Mouse (Mus musculus) kidney, postnatal 0 days (tissue): ENCODE measurements at regions not wholly inside any gene's neighbourhood (a gene's known extent, or its start where the extent isn't known, plus 50 kb on each side); places are given as distances from the start of the nearest gene placed in this dataset.

Experiments used
- ATAC-seq: fragments of 200-750 bp; cut with Nextera tagmentation; replicated peaks from 2 replicates; pipeline ENCODE4 v1.8.0; 2017; ENCODE audit warnings: low read depth, moderate number of reproducible peaks, moderate TSS enrichment, moderate library complexity; ENCODE audit not compliant: low FRiP score
- DNase-seq: peaks from one replicate; pipeline ENCODE4 v3.0.0-alpha.2; 2016; ENCODE audit warnings: low spot score
- H3K27ac ChIP-seq: fragments of 300-500 bp; sonication (generic); 2 replicates; pipeline ENCODE4 v1.5.1; 2014; ENCODE audit warnings: mild to moderate bottlenecking
- H3K27me3 ChIP-seq: fragments of 300-500 bp; sonication (generic); 2 replicates; pipeline ENCODE4 v1.6.1; 2014; ENCODE audit warnings: low read length, mixed read lengths; ENCODE audit not compliant: insufficient read depth
- H3K36me3 ChIP-seq: fragments of 300-500 bp; sonication (generic); 2 replicates; pipeline ENCODE4 v1.6.1; 2014; ENCODE audit warnings: low read length, mixed read lengths; ENCODE audit not compliant: insufficient read depth
- H3K4me1 ChIP-seq: fragments of 300-500 bp; sonication (generic); replicated peaks from 2 replicates; pipeline ENCODE4 v1.6.1; 2014; ENCODE audit warnings: antibody characterized with exemption, low read length, mixed read lengths; ENCODE audit not compliant: insufficient read depth
- H3K4me2 ChIP-seq: fragments of 300-500 bp; sonication (generic); 2 replicates; pipeline ENCODE4 v1.6.1; 2014; ENCODE audit warnings: mild to moderate bottlenecking, low read length, moderate library complexity, mixed read lengths
- H3K4me3 ChIP-seq: fragments of 300-500 bp; sonication (generic); replicated peaks from 2 replicates; pipeline ENCODE4 v1.5.1; 2014; ENCODE audit warnings: low read depth, low read length
- H3K9ac ChIP-seq: fragments of 300-500 bp; sonication (generic); 2 replicates; pipeline ENCODE4 v1.6.1; 2014; ENCODE audit warnings: low read depth, low read length
- H3K9me3 ChIP-seq: fragments of 300-500 bp; sonication (generic); replicated peaks from 2 replicates; pipeline ENCODE4 v1.6.1; 2016; ENCODE audit warnings: low read length, inconsistent platforms, mixed read lengths
- CTCF ChIP-seq: IDR thresholded peaks from 2 replicates; pipeline ENCODE4 v1.5.1; 2016; ENCODE audit warnings: antibody characterized with exemption, low read depth, mild to moderate bottlenecking, moderate library complexity
- WGBS: fragments of 180-500 bp; shearing (Covaris S2); extraction: QIAGEN DNeasy Blood & Tissue Kit; methylation state at CpG from one replicate; pipeline ENCODE4 v1.1.7; 2014; 5-methylcytosine and 5-hydroxymethylcytosine counted together

GRCm38 (mm10) chr5:75804340-75804739 lies 173.9 kb downstream of the Kdr start:
- DNase-seq (no peak), ATAC-seq (no peak)
- Histone ChIP-seq H3K36me3 (no peaks in the 10 kb centered on the region), H3K4me2 (no peak overlapping the region), H3K4me1 (no peaks in the 10 kb centered on the region), H3K9me3 (no peaks in the 10 kb centered on the region), H3K27me3 (no peaks in the 10 kb centered on the region), H3K9ac (no peak overlapping the region), H3K27ac (no peak overlapping the region), H3K4me3 (no peak overlapping the region)
- no peak for TF ChIP-seq CTCF
- WGBS = 100% methylated on average over 2 of the region's 2 CpGs

DNA sequence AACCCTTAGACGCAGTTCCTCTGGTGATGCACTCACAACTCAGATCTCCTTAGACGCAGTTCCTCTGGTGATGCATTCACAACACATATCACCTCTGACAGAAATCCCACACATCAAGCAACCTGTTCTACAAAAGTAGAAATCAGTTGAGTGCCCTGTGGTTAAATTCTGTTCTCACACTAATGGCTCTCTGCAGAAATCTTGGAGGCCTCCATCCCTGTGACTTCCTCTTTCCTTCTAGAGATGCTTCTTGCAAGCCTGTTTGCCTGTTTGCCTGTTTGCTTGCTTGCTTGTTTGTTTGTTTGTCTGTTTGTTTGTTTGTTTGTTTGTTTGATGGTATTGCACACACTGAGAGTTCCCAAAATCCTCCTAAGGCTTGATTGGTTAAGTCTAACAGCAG lies 175.2 kb downstream of the Kdr start:
- Histone ChIP-seq H3K27me3 (no peaks in the 10 kb centered on the region), H3K27ac (no peak overlapping the region), H3K9ac (no peak overlapping the region), H3K4me3 (no peak overlapping the region), H3K36me3 (no peaks in the 10 kb centered on the region), H3K4me2 (no peak overlapping the region), H3K9me3 (no peaks in the 10 kb centered on the region), H3K4me1 (no peaks in the 10 kb centered on the region)
- no peak for TF ChIP-seq CTCF
- no peak for ATAC-seq
- 96% methylated on average over 2 of the region's 2 CpGs for whole genome bisulfite sequencing
- no peak for DNase-seq

DNA sequence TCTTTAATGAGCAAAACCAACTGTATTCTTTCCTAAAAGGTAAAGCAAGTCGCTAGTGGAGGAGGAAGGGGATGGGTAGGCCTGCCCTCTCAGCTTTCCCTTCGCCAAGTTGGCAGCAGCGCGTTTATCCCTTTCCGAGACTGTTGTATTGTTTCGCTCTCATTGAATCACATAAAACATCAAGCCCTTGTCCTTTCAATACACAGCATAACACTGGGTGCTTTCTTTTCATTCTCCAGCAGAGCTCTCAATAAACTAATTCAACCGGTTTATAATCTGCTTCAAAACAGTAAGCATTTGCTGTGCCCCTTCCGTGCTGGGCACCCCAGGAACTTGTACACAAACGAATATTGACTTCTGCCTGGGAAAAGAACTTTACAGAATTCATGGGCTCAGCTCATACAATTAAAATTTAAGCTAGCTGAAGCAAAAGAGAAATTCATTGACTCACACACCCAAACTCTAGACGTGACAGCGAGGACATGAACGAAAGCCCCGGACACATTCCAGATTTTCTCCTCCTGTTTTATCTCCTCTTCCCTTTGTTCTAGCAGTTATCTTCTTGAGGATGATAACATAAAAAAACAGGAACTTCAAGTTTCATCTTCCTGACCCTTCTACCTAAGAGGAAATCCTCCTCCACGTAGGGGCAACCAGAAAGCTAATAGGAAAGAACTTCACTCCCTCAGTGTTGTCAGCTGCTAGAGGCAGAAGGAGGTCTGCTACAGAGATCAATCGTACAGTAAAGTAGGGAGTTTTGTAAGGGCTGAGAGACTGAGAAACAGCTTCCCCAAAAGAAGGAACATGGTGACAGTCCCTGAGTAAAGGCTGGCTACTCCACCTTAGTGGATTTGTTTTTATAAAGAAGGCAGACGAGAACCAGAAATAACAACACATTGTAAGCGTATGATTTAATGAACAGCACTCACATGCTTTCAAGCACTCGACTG lies 177.9 kb downstream of the Kdr start:
- Histone ChIP-seq H3K4me2 (no peak overlapping the region), H3K9me3 (no peaks in the 10 kb centered on the region), H3K36me3 (no peaks in the 10 kb centered on the region), H3K4me3 (no peak overlapping the region), H3K27me3 (no peaks in the 10 kb centered on the region), H3K27ac (no peak overlapping the region), H3K4me1 (no peaks in the 10 kb centered on the region), H3K9ac (no peak overlapping the region)
- 66% methylated on average over 18 of the region's 18 CpGs for WGBS
- TF ChIP-seq CTCF = no peak
- no peak for DNase-seq
- no peak for ATAC-seq

- WGBS = 74% methylated on average over 4 of the region's 4 CpGs
- DNase-seq (no peak), ATAC-seq (no peak)
- Histone ChIP-seq H3K9ac (no peak overlapping the region), H3K27ac (no peak overlapping the region), H3K36me3 (no peaks in the 10 kb centered on the region), H3K4me1 (no peaks in the 10 kb centered on the region), H3K9me3 (no peaks in the 10 kb centered on the region), H3K4me2 (no peak overlapping the region), H3K27me3 (no peaks in the 10 kb centered on the region), H3K4me3 (no peak overlapping the region)
- TF ChIP-seq CTCF = no peak
Observed at GRCm38 (mm10) chr5:75799627-75800026, 178.6 kb downstream of the Kdr start.

- H3K27me3 ChIP-seq = no peaks in the 10 kb centered on the region
- H3K4me2 ChIP-seq = no peak overlapping the region
- DNase-seq = no peak
- H3K9me3 ChIP-seq = no peaks in the 10 kb centered on the region
- H3K4me1 ChIP-seq = no peaks in the 10 kb centered on the region
- no peak overlapping the region for H3K9ac ChIP-seq
- TF ChIP-seq CTCF = no peak
- no peak overlapping the region for H3K4me3 ChIP-seq
- H3K36me3 ChIP-seq = no peaks in the 10 kb centered on the region
- H3K27ac ChIP-seq = no peak overlapping the region
- ATAC-seq = no peak
Observed at GRCm38 (mm10) chr5:75793184-75793583, 185.1 kb downstream of the Kdr start.

DNA sequence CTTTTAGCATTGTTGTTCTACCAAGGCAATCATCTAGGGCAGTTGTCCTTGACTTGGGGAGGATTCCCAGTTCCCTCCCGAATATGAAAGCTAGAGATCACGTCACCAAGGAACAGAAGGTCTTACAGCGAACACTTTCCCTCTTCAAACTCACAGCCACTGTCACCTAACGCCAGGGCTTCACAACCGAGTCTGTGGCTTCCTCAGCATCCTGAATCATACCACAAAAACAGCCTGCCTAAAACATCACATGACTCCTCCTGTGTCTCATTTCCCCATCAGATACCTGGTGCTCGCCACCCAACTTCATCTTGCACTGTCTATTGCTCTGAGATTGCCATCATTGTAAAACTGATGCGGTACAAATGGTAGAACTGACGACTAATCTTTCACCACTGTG lies 186.5 kb downstream of the Kdr start:
- no peak overlapping the region for H3K9ac ChIP-seq
- 85% methylated on average over 8 of the region's 8 CpGs for WGBS
- no peaks in the 10 kb centered on the region for H3K9me3 ChIP-seq
- no peaks in the 10 kb centered on the region for H3K36me3 ChIP-seq
- no peaks in the 10 kb centered on the region for H3K27me3 ChIP-seq
- H3K4me1 ChIP-seq = no peaks in the 10 kb centered on the region
- TF ChIP-seq CTCF = no peak
- DNase-seq (no peak), ATAC-seq (no peak)
- H3K4me2 ChIP-seq = no peak overlapping the region
- no peak overlapping the region for H3K27ac ChIP-seq
- H3K4me3 ChIP-seq = no peak overlapping the region
